Mouse (Mus musculus) R1 (cell line): ENCODE data around the gene Tas2r143.

ENCODE experiments used
- DNase-seq: peaks from one replicate; pipeline ENCODE4 v3.0.0-alpha.2; 2018; ENCODE audit warnings: low read depth, low spot score

Tas2r143 gene

DNA sequence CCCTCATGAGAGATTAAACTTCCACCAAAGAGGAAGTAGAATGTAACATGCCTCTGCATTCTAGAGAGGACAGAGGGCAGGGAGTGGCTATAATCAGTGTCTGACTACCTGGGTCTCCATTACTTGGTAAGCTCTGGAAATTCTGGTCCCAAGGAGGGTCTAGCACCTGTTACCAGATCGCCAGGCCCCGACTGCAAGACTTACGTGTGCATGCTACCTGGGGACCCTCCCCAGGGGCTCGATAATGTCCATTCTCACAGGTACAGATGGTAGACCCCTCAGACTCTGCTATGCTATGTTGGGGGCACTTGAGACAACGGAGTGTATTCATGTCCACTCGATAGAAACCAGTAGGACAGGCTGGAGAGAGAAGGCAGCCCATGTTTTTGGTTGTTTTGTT, 34.8 kb upstream of the Tas2r143 start:
- DNase-seq, result no peak

DNA sequence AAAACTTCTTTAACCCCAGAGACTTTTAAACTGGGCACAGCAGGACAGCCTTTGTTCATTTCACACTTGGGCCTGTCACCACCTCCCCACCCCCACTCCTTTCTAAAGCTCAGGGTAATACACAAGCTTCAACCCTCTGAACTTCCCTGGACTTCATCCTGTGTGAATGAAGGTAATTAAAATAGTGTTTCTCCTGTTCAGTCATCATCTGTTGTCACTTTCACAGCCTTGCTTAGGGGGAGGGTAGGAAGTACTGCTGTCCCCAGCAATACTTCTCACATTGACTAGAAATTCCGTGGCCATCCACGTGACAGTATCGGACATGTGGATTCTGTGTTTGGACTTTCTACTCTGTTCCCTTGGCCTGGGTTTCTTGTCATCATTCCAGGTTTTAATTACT, 30.2 kb upstream of the Tas2r143 start:
- DNase-seq, result peak; percentile 35

DNA sequence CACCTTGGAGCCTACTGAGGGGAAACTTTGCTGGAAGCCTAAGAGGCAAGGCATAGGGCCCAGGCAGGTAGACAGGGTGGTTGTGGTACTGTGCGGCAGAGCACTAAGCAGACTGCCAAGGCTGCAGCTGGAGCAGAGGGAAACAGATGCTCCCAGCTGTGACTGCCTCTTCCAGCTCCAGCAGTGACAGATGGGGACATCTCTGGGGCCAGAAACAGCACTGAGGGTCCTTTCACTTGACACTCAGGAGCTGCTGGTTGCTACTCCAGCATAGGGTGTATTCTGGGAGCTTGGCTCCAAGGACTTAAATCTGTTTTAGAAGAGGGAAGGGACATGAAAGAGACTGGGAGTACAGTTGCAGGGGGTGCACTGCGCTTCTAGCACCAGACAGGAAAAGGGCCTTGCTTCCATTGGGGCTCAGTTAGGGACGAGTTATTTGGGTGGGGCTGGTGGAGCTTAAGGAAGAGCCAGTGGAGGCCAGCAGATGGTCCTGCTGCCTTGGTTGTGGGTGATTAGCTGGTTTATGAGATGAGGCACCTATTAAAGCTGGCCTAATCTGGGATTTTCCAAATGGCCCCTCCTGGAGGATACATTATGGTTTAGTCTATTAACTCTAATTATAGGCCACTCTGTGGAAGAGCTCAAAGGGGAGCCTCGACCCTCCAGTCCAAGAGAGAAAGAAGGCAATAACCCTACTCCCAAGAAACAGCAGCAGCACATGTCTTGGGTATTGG, 29.2 kb upstream of the Tas2r143 start:
- DNase-seq, result no peak

DNA sequence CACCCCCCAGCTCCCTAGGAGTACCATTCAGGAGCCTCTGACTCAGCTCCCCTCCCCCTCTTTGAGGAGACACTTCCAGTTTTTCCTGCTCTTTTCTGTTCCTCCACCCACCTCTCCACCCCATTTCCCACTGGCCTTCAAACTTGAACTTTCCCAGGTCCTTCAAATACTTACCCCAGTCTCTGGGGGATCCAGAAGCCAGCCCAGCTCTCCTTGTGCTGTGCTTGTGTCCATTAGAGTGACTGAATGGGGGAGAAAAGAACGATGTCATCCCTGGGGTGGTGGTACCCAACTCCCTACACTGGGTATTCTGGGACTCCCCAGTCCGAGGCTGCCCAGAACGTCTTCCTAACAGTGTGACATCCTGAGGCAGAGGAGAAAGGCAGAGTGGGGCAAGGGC, 28.0 kb upstream of the Tas2r143 start:
- DNase-seq, result no peak

DNA sequence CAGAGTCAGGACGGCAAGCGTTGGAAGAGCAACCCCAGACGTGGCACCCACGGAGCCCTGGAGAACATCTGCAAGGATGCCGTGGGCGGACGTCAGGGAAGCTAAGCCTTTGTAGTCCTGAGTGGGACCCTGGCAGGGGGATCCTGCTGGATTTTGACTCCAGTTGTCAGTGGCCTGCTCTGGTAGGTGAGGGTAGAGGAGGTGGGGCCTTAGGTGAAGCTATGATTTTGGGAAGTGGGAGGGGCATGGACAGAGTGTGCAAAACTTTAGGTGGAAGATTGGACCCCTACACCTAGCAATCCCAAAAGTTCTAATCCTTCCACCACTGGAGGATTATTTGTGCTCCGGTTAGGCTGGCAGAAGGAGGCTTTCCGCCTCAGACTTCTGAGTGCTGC, 27.6 kb upstream of the Tas2r143 start:
- DNase-seq, result peak; percentile 21

DNA sequence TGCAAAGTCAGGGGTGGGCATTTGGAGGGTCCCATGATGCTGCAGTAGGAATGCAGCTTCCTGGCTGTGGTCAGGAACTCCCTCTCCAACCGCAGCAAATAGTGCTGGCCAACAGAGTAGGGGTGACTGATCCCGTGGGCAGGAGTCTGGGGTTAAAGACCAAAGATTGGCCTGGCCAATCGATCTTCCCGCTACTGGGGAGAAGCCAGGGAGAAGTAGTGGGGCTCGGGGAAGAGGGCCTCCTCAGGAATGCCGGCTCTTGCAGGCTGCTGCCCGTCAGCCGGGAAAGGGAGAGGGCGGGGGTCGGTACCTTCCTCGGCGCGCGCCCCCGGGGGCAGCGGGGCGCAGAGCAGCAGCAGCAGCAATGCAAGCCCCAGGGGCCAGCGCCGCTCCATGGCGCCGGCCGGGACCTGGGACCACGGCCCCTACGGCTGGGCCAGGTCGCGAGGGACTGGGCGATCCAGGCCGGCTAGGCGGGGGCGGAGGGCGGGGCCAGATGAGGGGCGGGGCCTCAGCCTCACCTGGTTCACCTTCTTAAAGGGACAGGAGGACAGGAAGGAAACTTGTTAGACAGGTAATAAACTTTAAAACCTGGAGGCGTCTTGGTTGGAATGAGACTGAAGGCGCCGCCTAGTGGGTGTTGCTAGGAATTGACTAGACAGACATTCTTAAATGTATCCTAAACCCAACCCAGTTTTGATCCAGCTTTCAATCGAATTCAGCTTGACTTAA, 27.1 kb upstream of the Tas2r143 start, which contains the start of gene Epha1:
TSS of gene Epha1 (minus strand) at position 453 of the 732 bp plus-strand sequence.
- peak; percentile 83 for DNase-seq

DNA sequence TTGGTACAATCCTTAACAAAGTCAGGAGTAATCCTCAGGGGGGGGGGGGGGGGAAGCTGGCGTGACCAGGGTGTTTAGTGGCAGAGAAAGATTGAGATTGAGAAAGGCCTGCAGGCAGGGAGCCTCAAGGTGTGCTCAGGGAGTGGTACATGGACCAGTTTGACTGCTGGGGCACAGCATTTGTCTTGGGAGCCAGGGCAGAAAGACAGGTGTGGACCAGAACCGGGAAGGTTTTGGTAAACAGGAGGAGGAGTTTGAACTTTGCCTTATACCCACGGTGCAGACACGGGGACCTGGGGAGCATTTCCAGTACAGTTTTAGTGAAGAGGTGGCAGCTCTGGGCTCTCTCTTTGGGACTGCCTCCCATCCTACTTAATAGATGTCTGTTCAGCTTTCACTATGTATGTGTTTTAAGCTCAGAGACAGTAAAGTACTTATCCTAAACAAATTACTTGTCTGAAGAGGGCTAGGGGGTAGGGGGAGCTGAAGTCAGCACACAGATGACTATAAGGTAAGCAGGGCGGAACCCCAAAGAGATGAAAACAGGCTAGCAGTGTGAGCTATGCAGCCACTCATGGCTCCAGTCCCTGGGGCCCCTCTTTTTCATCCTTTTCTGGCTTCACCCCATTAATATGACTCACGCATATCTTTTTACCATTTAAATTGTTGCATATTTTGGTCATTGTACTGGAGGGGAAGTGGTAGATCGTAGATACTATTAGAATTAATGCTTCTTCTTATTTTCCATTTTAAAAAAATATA, 26.2 kb upstream of the Tas2r143 start:
- no peak for DNase-seq

DNA sequence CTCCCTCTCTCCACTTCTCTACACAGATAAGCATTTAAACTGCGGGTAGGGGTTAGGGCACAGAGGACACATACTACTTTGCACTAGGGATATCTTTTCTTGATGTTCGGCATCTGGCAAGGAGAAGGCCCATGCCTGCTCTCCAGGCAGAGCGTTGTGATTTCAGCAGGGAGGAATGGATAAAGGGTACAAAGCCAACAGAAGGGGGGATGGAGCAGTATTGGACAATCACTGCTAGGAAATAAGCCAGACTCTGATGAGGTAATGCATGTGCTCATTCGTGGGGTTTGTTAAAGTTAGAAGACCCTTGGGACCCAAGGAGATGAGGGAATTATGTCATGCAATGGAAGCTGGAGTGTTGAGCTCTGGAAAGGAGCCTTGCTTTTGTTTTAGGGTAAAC, 25.3 kb upstream of the Tas2r143 start:
- DNase-seq, result no peak

DNA sequence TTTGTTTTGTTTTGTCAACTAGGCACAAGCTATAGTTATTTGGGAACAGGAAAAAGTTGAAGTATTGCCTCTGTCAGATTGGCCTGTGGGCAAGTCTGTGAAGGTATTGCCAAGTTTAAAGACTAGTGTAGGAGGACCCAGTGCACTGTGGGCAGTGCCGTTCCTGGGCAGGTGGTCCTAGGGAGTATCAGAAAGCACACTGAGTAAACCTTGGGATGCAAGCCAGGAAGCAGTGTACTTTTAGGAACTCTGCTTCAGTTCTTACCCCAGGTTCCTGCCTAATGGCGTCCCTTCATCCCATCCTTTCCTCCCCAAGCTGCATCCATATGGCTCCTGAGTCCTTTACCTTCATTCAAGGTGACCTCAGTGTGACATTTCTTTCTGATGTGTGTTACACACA, 24.9 kb upstream of the Tas2r143 start:
- no peak for DNase-seq

DNA sequence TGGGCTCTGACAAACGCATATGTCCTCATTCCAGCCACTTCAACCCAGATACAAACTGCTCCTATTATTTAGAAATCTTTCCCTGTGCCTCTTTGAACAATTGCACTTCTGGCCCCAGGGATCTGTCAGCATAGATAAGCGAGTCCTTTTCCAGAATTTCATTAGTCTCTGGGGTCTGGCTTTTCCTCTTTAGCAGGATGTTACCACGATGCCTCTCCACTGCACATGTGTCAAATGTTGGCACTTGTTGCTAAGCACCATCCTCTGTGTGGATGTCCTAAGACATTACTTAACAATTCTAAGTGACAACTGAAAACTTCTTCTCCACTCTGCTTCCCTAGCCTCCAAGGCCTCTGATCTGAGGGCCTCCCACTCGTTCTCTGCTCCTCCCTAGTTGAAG, 24.0 kb upstream of the Tas2r143 start:
- DNase-seq, result no peak

DNA sequence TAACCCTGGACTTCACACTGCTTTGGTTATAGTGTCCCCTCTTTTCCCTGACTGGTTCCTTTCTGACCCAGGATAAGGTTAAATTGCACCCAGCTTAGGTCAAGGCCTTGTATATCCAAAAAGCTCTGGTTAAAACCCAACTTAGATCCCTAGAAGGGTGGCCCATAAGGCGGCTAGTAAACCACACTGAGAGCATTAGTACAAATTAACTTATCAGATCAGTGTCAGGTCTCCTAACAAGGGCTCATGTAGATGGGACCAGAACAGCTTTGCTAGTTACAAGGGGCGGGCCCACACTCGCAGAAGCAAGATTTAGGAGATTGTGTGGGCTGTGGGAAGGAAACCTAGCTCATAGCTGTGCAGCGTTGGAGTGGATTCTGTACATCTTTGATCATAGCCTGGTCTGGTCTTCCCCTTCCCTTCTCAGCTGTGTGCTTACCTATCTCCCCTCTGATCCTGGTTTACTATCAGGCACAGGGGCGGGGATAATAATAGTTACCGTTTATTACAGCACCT, 23.5 kb upstream of the Tas2r143 start:
- no peak for DNase-seq

DNA sequence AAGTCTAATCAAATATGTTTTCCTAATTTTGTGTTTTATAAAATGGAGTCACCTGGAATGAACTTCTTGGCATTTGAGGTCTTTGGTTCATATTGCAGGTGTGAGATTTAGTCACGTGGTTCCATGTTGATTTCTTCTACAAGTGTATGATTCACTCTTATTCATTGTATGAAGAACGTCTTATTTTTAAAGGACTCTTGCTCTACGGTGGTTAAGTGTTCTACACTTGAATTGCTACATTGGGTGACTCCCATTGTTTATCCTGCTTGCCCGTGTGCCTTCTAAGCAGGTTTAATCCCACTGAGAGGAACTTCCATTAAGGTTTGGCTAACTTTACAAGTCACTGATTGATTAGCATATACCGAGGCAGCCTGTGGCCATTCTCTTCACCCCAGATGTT, 22.8 kb upstream of the Tas2r143 start:
- no peak for DNase-seq

DNA sequence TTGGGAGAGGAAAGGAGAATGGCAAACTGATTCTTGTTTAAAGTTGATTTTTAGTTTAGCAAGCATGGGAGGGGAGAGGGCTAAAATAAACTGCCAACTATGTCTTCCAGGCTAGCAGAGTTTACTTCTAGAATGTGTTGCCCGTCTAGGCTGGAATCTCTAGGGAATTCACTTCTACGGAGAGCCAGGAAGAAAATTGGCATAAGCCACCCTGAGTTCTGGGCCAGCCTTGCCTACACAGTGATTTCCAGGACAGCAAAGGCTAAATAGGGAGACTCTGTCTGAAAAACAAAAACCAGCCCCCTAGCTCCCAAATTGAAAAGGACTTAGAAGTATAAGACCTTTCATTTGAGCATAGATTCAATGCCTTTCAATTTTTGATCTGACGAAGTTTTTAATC, 20.5 kb upstream of the Tas2r143 start:
- DNase-seq, result no peak

DNA sequence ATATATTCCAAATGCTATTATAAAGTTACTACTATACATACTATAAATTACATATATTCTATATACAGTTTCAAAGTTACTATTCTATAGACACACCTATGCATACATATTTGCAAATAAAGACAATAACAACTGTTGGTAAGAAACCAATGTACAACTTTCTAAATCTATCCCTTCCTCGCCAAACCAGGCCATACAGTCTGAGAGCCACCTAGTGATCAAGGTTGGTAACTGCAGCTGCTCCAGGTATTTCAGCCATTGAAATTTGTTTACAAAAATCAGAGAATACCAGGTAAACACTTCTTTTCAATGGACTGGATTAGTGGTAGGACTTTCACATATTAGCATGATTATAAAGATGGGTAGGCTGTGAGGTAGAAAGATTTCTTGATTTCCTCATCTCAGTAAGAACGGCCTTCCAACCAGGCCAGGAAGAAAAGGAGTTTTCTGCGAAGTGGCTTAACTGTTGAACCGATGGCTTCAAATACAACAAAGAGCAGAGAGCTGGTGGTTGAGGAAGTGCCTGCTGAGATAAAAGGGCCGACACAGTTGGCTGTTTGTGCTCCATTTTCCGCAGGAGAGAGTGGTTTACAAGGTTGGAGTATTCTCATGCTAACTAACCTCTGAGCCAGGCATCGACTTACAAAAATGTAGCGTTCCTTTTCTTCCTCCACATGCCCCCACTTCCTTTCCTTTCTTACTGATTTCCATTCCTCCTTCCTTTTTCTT, 19.5 kb upstream of the Tas2r143 start:
- peak; percentile 99 for DNase-seq

DNA sequence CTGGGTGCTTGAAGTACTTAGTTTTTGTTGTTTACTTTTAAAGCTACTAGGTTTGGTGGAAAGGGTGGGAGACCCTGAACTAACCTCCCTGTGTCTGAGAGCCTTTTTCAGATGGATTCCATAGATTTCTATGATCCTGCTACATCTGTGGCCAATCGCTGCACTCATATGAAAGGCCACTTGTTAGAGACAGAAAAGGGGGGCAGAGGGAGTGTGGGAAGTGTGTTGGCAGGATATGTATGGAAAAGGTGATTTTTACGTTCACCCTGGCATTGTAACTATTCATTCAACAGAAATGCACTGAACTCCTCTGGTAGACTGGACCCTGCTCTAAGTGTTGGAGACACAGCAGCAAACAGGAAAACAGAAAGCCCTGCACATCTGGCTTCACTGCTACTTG, 18.8 kb upstream of the Tas2r143 start:
- no peak for DNase-seq

DNA sequence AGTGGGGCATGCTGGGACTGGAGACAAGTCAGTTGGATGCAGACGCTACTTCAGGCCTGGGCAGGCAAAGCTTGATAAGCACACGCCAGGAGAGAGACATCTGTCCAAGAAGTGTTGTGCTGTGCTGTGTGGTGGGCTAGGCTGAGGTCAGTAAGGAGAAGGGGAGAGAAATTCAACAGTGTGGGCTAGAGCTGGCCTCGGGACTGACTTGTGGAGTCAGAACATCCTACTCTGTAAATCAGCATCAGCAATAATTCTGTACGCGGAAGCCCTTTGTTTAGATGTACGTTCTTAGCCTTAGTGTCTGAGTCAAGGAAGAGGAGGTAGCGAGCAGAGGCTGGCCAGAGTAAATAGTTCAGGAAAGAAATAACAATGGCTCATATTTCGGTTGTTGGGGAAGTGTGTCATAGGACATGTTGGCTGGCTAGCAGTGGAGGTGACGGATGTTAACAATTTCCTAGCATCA, 18.1 kb upstream of the Tas2r143 start:
- peak; percentile 13 for DNase-seq

DNA sequence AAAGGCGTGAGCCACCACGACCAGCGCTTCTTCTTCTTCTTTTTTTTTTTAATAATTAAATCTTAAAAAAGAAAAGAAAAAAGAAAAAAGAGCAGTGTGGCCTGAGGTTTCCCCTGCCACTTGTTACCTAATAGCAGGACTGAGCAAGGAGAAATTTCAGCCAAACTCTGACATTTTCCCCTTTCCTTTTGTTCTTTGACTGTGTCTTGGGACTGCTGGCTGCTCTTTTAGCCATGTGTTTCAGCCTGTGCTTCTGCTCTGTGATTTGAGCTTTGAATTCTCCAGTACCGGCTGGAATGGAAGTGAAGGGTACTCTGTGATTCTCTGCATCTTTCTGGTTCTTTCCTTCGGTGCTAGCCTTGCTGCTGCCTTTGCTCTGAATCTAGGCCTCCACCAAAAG, 16.7 kb upstream of the Tas2r143 start:
- no peak for DNase-seq

DNA sequence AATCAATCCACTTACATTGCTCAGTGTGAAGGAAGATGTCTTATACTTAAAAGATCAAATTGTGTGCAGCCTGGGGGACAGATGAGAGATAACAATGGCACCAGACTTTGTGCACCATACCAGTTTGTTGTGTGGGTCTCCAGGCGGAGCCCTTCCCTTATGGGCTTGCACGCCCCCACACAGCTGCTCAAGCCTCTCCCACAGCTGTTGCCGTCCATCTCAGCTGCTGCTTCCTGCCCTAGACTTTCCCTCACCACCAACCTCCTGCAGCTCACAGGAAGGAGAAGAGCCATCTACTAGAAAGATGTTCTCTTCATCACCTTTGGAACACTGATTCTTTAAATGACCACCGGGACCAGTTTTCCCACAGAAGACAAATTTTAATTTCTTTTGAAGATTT, 14.4 kb upstream of the Tas2r143 start:
- DNase-seq, result no peak

DNA sequence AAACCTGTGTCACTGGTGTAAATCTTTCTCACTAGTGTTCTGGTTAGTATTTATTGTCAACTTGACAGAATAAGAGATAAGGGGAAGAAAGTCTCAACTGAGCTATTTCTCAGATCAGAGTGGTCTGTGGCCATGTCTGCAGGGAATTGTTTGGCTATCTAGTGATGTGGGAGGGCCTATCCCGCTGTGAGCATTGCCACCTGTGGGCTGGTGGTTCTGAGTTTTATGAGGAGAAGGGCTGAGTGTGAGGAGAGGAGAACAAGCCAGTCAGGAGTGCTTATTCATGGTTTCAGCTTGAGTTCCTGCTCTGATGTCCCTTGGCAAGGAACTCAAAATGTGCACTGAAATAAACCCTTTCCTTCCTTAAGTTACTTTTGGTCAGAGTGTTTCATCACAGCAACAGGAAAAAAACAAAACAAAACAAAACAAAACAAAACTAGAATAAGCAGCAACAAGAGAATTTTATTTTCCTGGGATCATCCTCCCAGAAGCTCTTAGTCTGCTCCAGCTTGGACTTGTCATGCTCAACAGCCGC, 8.2 kb upstream of the Tas2r143 start:
- DNase-seq, result no peak

DNA sequence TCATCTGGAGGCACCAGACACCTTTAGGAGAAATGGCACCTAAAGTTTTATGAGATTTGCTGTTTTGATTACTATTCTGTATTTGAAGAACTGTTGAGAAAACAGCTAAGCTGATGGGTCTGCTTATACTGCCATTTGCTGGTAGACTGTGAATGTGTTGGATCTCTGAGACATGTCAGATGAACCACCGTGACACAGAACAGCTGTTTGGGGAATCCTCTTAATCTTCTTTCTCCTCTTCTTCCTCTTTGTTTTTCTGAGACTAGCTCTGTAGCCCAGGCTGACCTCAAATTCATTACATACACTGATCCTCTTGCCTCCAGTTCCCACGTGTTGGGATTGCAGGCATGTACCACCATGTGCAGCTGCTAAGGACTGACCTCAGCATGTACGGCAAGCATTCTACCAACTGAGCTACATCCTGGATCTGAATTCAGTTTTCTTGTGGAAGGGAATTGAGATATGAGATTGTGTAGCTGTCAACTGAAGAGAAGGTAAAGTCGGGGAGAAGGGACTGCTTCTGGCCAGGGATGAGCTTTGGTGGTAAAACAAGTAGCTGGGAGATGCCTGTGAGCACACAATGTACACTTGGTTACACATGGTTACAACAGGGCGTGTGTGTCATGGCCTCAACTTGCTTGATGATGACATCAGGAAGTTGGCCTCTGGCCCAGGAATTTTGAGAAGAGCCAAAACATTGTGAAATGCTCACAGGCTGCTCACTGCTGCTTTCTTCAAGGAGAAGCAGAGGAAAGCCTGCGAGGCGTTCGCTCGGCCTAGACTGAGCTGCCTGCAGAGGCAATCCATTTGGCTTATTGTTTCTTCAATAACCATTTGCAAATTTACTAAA, 3.9 kb upstream of the Tas2r143 start:
- no peak for DNase-seq
